Mouse (Mus musculus) CH12.LX (cell line): Measurements from ENCODE around the gene Runx2. TPM values are rescaled to one million over a fixed set of nuclear protein-coding genes. Genes with fewer than 3 reads are reported as not detected.

ENCODE experiments used
- DNase-seq: peaks from one replicate; pipeline ENCODE4 v3.0.0-alpha.2; 2013; ENCODE audit errors: extremely low read depth
- H3K27ac ChIP-seq: 2 replicates; pipeline ENCODE4 v1.5.1; 2012; ENCODE audit warnings: low read depth, mild to moderate bottlenecking, control low read depth, moderate library complexity; ENCODE audit not compliant: insufficient read depth
- H3K27me3 ChIP-seq: replicated peaks from 2 replicates; pipeline ENCODE3; 2012; ENCODE audit warnings: inconsistent platforms
- H3K36me3 ChIP-seq, 2 experiments: replicated peaks in 1 of 2; 2 replicates each; pipeline versions ENCODE3 to v1.6.1; 2012; ENCODE audit warnings: inconsistent platforms in 1 of 2, low read length in 1 of 2, mild to moderate bottlenecking in 1 of 2, mixed read lengths in 1 of 2, moderate library complexity in 1 of 2; ENCODE audit not compliant: control insufficient read depth in 1 of 2, insufficient read depth in 1 of 2
- H3K4me1 ChIP-seq, 2 experiments: 2 replicates each; pipeline ENCODE4 v1.6.1; 2012; ENCODE audit warnings: inconsistent platforms in 1 of 2, moderate library complexity in 1 of 2; ENCODE audit not compliant: insufficient read depth in 2 of 2, control insufficient read depth in 1 of 2
- H3K4me2 ChIP-seq: 2 replicates; pipeline ENCODE4 v1.6.1; 2012; ENCODE audit warnings: low read depth, mild to moderate bottlenecking, control low read depth; ENCODE audit not compliant: poor library complexity, insufficient read depth, severe bottlenecking
- H3K4me3 ChIP-seq, 3 experiments: fragments of 150-350 bp in 1 of 3; sonication (generic) in 1 of 3; replicated peaks in 1 of 3; 2 replicates each; pipeline versions ENCODE3 to v1.5.1; 2011 to 2012; ENCODE audit warnings: low read depth in 2 of 3, low read length in 2 of 3, mild to moderate bottlenecking in 2 of 3, moderate library complexity in 2 of 3, control low read depth in 1 of 3, improper control_type of control experiment in 1 of 3, inconsistent platforms in 1 of 3, mixed read lengths in 1 of 3; ENCODE audit not compliant: poor library complexity in 1 of 3
- H3K79me2 ChIP-seq: replicated peaks from 2 replicates; pipeline ENCODE4 v1.6.1; 2012; ENCODE audit warnings: mild to moderate bottlenecking, moderate library complexity; ENCODE audit not compliant: control insufficient read depth, poor library complexity, insufficient read depth, severe bottlenecking; ENCODE audit errors: extremely low read depth
- H3K9ac ChIP-seq: 2 replicates; pipeline ENCODE4 v1.6.1; 2012; ENCODE audit warnings: low read depth, mild to moderate bottlenecking, control low read depth, moderate library complexity; ENCODE audit not compliant: insufficient read depth
- H3K9me3 ChIP-seq: replicated peaks from 2 replicates; pipeline ENCODE3; 2012; ENCODE audit warnings: low read length, inconsistent platforms, mixed read lengths
- CHD1 ChIP-seq: IDR thresholded peaks from 2 replicates; pipeline ENCODE4 v1.6.1; 2012; ENCODE audit warnings: low read depth, low read length, improper control_type of control experiment, inconsistent platforms
- CTCF ChIP-seq, 2 experiments: IDR thresholded peaks in 1 of 2; conservative IDR thresholded peaks in 1 of 2; 2 replicates each; pipeline ENCODE4 v1.5.1; 2011 to 2012; ENCODE audit warnings: low read depth in 2 of 2, low read length in 2 of 2, improper control_type of control experiment in 1 of 2, inconsistent platforms in 1 of 2, mild to moderate bottlenecking in 1 of 2, moderate library complexity in 1 of 2
- ELF1 ChIP-seq: IDR thresholded peaks from 2 replicates; pipeline ENCODE4 v1.6.1; 2014; ENCODE audit warnings: low read depth, mild to moderate bottlenecking, inconsistent platforms, low read length, improper control_type of control experiment
- EP300 ChIP-seq: IDR thresholded peaks from 2 replicates; pipeline ENCODE4 v1.6.1; 2011; ENCODE audit warnings: low read length, improper control_type of control experiment
- GABPA ChIP-seq: IDR thresholded peaks from 2 replicates; pipeline ENCODE4 v1.6.1; 2012; ENCODE audit warnings: low read depth, low read length, improper control_type of control experiment, inconsistent platforms; ENCODE audit not compliant: insufficient replicate concordance
- HCFC1 ChIP-seq: IDR thresholded peaks from 2 replicates; pipeline ENCODE4 v1.6.1; 2012; ENCODE audit warnings: low read depth, mild to moderate bottlenecking, inconsistent platforms, low read length, improper control_type of control experiment
- IRF4 ChIP-seq: IDR thresholded peaks from 2 replicates; pipeline ENCODE4 v1.6.1; 2014; ENCODE audit warnings: low read depth, mild to moderate bottlenecking, inconsistent platforms, low read length, improper control_type of control experiment
- JUND ChIP-seq: conservative IDR thresholded peaks from 2 replicates; pipeline ENCODE4 v1.6.1; 2011; ENCODE audit warnings: low read depth, low read length, improper control_type of control experiment
- KAT2A ChIP-seq: IDR thresholded peaks from 2 replicates; pipeline ENCODE4 v1.6.1; 2012; ENCODE audit warnings: low read length, improper control_type of control experiment, inconsistent platforms; ENCODE audit not compliant: insufficient replicate concordance
- MXI1 ChIP-seq: IDR thresholded peaks from 2 replicates; pipeline ENCODE4 v1.6.1; 2011; ENCODE audit warnings: mild to moderate bottlenecking, low read depth, low read length, improper control_type of control experiment
- MYC ChIP-seq: IDR thresholded peaks from 2 replicates; pipeline ENCODE4 v1.6.1; 2011; ENCODE audit warnings: low read depth, mild to moderate bottlenecking, improper control_type of control experiment, low read length
- POLR2A ChIP-seq: IDR thresholded peaks from 2 replicates; pipeline ENCODE4 v1.6.1; 2011; ENCODE audit warnings: low read depth, mild to moderate bottlenecking, improper control_type of control experiment, low read length
- POLR2AphosphoS2 ChIP-seq: IDR thresholded peaks from 2 replicates; pipeline ENCODE4 v1.6.1; 2011; ENCODE audit warnings: low read depth, low read length, improper control_type of control experiment
- RAD21 ChIP-seq: IDR thresholded peaks from 2 replicates; pipeline ENCODE4 v1.6.1; 2011; ENCODE audit warnings: low read depth, mild to moderate bottlenecking, low read length, improper control_type of control experiment, moderate library complexity
- SIN3A ChIP-seq: IDR thresholded peaks from 2 replicates; pipeline ENCODE4 v1.6.1; 2012; ENCODE audit warnings: low read length, improper control_type of control experiment, inconsistent platforms
- TBP ChIP-seq: conservative IDR thresholded peaks from 2 replicates; pipeline ENCODE4 v1.6.1; 2011; ENCODE audit warnings: low read depth, low read length, improper control_type of control experiment
- UBTF ChIP-seq: IDR thresholded peaks from 2 replicates; pipeline ENCODE4 v1.6.1; 2012; ENCODE audit warnings: low read depth, mild to moderate bottlenecking, inconsistent platforms, low read length, improper control_type of control experiment, moderate library complexity
- USF2 ChIP-seq: conservative IDR thresholded peaks from 2 replicates; pipeline ENCODE4 v1.6.1; 2011; ENCODE audit warnings: low read depth, low read length, improper control_type of control experiment
- ZC3H11A ChIP-seq: IDR thresholded peaks from 2 replicates; pipeline ENCODE4 v1.6.1; 2012; ENCODE audit warnings: low read depth, mild to moderate bottlenecking, inconsistent platforms, low read length, improper control_type of control experiment
- dilution Hi-C: fragments of 300-500 bp; cut with MboI; formaldehyde crosslinking; loops from 2 replicates; pipeline ENCODE4 v1.14.3; 2020; ENCODE audit warnings: low sequenced_read_pairs; ENCODE audit not compliant: extremely low pct_unique_long_range_greater_than_20kb, extremely low pct_ligation_motif_present
- in situ Hi-C: fragments of 300-500 bp; cut with MboI; formaldehyde crosslinking; loops from 3 replicates; pipeline ENCODE4 v1.14.3; 2019; ENCODE audit warnings: low sequenced_read_pairs, low pct_ligation_motif_present, low pct_unique_long_range_greater_than_20kb, mixed read lengths
- polyA plus RNA-seq: library from polyadenylated mRNA; unstranded; fragments of >175 nt; gene quantifications from 2 replicates; pipeline ENCODE4 v1.2.1, GENCODE M21; 2012; ENCODE audit warnings: low read depth; ENCODE audit not compliant: insufficient read length
- total RNA-seq, 2 experiments: library from RNA; depleted of rRNA; stranded (reverse); fragments of 300-350 nt in 1 of 2; fragments of >200 nt in 1 of 2; gene quantifications; 2 replicates each; pipeline ENCODE4 v1.2.3; 2012 to 2014

The Runx2 gene
- total and polyA plus RNA-seq, 3 experiments, result 0.70 to 1.4 (median 1.1) TPM

GRCm38 (mm10) chr17:44620456-44620855 is 194.1 kb downstream of the Runx2 start:
- Histone ChIP-seq H3K27me3 (no peaks in the 10 kb centered on the region), H3K9me3 (peaks cover 2% of the 10 kb centered on the region), H3K27ac (no peak overlapping the region), H3K9ac (no peak overlapping the region), H3K4me1 (peaks cover 0 to 5% of the 10 kb centered on the region in 2 experiments; a peak in 1 of 4 replicates), H3K79me2 (peaks cover 3% of the 10 kb centered on the region; the same call in 1 of the 2 replicates), H3K36me3 (peaks cover 0 to 16% of the 10 kb centered on the region in 2 experiments), H3K4me3 (no peak overlapping the region), H3K4me2 (no peak overlapping the region)
- TF ChIP-seq KAT2A (no peak), ZC3H11A (no peak), HCFC1 (no peak), SIN3A (no peak), CHD1 (no peak), MYC (no peak), EP300 (no peak), MXI1 (no peak), TBP (no peak), POLR2AphosphoS2 (no peak), GABPA (no peak), IRF4 (no peak), CTCF (conservative IDR thresholded peaks at IDR 0.05 in 1 of 2, IDR thresholded peaks at IDR 0.05 in 1 of 2; ENCODE audit: low read depth in 2 of 2, low read length in 2 of 2) (no peak)
- dilution Hi-C loops (no loop called here), in situ Hi-C loops (no loop called here)
- no peak for DNase-seq

DNA sequence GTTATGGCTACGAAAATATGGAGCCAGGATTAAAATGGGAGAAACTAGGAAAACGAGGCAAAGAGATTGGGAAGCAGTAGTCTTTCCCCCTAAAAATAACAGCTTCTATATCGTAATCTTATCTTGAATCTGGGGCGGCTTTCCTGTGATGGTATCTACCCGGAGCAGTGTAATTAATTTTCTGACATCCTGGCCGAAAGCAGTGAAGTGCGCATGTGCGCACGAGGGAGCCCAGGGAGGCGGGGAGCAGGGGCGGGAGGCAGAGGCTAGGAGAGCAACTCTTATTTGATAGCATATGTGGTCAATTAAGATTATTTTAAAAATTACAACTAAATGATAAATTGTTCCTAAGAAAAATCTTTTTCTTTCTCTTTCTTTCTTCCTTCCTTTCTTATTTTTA is 195.9 kb downstream of the Runx2 start:
- H3K36me3 ChIP-seq, result peaks cover 0 to 16% of the 10 kb centered on the region in 2 experiments
- H3K9me3 ChIP-seq, result peaks cover 2% of the 10 kb centered on the region
- no peaks in the 10 kb centered on the region for H3K27me3 ChIP-seq
- no peak overlapping the region for H3K4me2 ChIP-seq
- no peak overlapping the region for H3K9ac ChIP-seq
- in situ Hi-C loops, result no loop called here
- TF ChIP-seq MXI1 (no peak), IRF4 (no peak), KAT2A (no peak), ELF1 (no peak), JUND (no peak), USF2 (no peak), SIN3A (no peak), HCFC1 (no peak), CTCF (conservative IDR thresholded peaks at IDR 0.05 in 1 of 2, IDR thresholded peaks at IDR 0.05 in 1 of 2; ENCODE audit: low read depth in 2 of 2, low read length in 2 of 2) (no peak), ZC3H11A (no peak), UBTF (no peak), POLR2A (no peak), RAD21 (no peak)
- H3K27ac ChIP-seq, result no peak overlapping the region
- no peak overlapping the region for H3K4me3 ChIP-seq
- H3K79me2 ChIP-seq, result peaks cover 4% of the 10 kb centered on the region; the same call in 1 of the 2 replicates
- dilution Hi-C loops, result no loop called here
- H3K4me1 ChIP-seq, result peaks cover 0 to 9% of the 10 kb centered on the region in 2 experiments; a peak in 3 of 4 replicates
- no peak for DNase-seq
